Mouse (Mus musculus) frontal cortex, postnatal 25 days (tissue): Measurements from ENCODE around the gene Cdh8.
"Not testable (repeated sequence)": the region's sequence is repeated elsewhere in the genome, so short reads cannot be mapped to it uniquely, and the experiment has no call there.

Source experiments
- DNase-seq, 2 experiments: peaks; one replicate each; pipeline ENCODE4 v3.0.0; 2022; ENCODE audit warnings: low spot score in 2 of 2

Cdh8 gene

GRCm38 (mm10) chr8:99285103-99285502, 131.2 kb downstream of the Cdh8 start:
- DNase-seq, result no peak

- DNase-seq, result no peak
These were observed 135.9 kb downstream of the Cdh8 start for GRCm38 (mm10) chr8:99280375-99280774.

- no peak for DNase-seq
These were observed 149.1 kb downstream of the Cdh8 start for GRCm38 (mm10) chr8:99267133-99267532.

- DNase-seq, result no peak
These were observed 181.9 kb downstream of the Cdh8 start for GRCm38 (mm10) chr8:99234372-99234771.

GRCm38 (mm10) chr8:99223697-99224096, 192.6 kb downstream of the Cdh8 start:
- DNase-seq, result no peak

- no peak for DNase-seq
These were observed 211.1 kb downstream of the Cdh8 start for GRCm38 (mm10) chr8:99205194-99205593.

GRCm38 (mm10) chr8:99190643-99191042, 225.6 kb downstream of the Cdh8 start:
- no peak for DNase-seq

- DNase-seq, result no peak
These were observed 229.4 kb downstream of the Cdh8 start for GRCm38 (mm10) chr8:99186879-99187278.

GRCm38 (mm10) chr8:99184186-99184585, 232.1 kb downstream of the Cdh8 start:
- no peak for DNase-seq

GRCm38 (mm10) chr8:99166966-99167365, 249.3 kb downstream of the Cdh8 start:
- no peak for DNase-seq

GRCm38 (mm10) chr8:99161633-99162032, 254.6 kb downstream of the Cdh8 start:
- DNase-seq, result no peak

GRCm38 (mm10) chr8:99145436-99145835, 270.8 kb downstream of the Cdh8 start:
- no peak for DNase-seq

GRCm38 (mm10) chr8:99144761-99145160, 271.5 kb downstream of the Cdh8 start:
- DNase-seq, result not testable (repeated sequence)

GRCm38 (mm10) chr8:99098453-99098852, 317.8 kb downstream of the Cdh8 start:
- no peak for DNase-seq

GRCm38 (mm10) chr8:99051344-99051743, 364.9 kb downstream of the Cdh8 start:
- no peak for DNase-seq

- DNase-seq, result no peak
These were observed 367.5 kb downstream of the Cdh8 start for GRCm38 (mm10) chr8:99048664-99049363.

GRCm38 (mm10) chr8:99040423-99040822, 375.8 kb downstream of the Cdh8 start:
- DNase-seq, result no peak

GRCm38 (mm10) chr8:99031060-99031459, 385.2 kb downstream of the Cdh8 start:
- DNase-seq, result no peak
